Mouse (Mus musculus) limb, embryonic 11.5 days (tissue): Measurements from ENCODE around the gene B4galnt2. TPM values are rescaled to one million over a fixed set of nuclear protein-coding genes. Genes with fewer than 3 reads are reported as not detected.

ENCODE experiments used
- ATAC-seq: fragments of 200-750 bp; cut with Nextera tagmentation; 2 replicates; pipeline ENCODE4 v1.8.0; 2017; ENCODE audit warnings: low read depth; ENCODE audit not compliant: insufficient number of reproducible peaks, low FRiP score, low TSS enrichment
- DNase-seq: peaks from one replicate; pipeline ENCODE4 v3.0.0-alpha.2; 2015; ENCODE audit warnings: low spot score
- H3K27ac ChIP-seq: fragments of 300-500 bp; sonication (generic); replicated peaks from 2 replicates; pipeline ENCODE4 v1.5.1; 2014; ENCODE audit warnings: low read depth, mild to moderate bottlenecking, low read length
- H3K27me3 ChIP-seq: fragments of 300-500 bp; sonication (generic); 2 replicates; pipeline ENCODE4 v1.6.1; 2014; ENCODE audit warnings: mild to moderate bottlenecking, low read length, mixed read lengths; ENCODE audit not compliant: control insufficient read depth, insufficient read depth
- H3K36me3 ChIP-seq: fragments of 300-500 bp; sonication (generic); 2 replicates; pipeline ENCODE4 v1.6.1; 2014; ENCODE audit warnings: mild to moderate bottlenecking, low read length, moderate library complexity, mixed read lengths; ENCODE audit not compliant: control insufficient read depth, insufficient read depth
- H3K4me1 ChIP-seq: fragments of 300-500 bp; sonication (generic); 2 replicates; pipeline ENCODE4 v1.6.1; 2014; ENCODE audit warnings: low read length, mixed read lengths; ENCODE audit not compliant: control insufficient read depth, insufficient read depth
- H3K4me2 ChIP-seq: fragments of 300-500 bp; sonication (generic); 2 replicates; pipeline ENCODE4 v1.6.1; 2014; ENCODE audit warnings: low read depth, mild to moderate bottlenecking, moderate library complexity; ENCODE audit not compliant: severe bottlenecking
- H3K4me3 ChIP-seq: fragments of 300-500 bp; sonication (generic); 2 replicates; pipeline ENCODE4 v1.5.1; 2014; ENCODE audit warnings: low read depth, low read length
- H3K9ac ChIP-seq: fragments of 300-500 bp; sonication (generic); 2 replicates; pipeline ENCODE4 v1.6.1; 2014; ENCODE audit warnings: mild to moderate bottlenecking, low read length
- H3K9me3 ChIP-seq: fragments of 300-500 bp; sonication (generic); 2 replicates; pipeline ENCODE4 v1.6.1; 2016; ENCODE audit warnings: low read length; ENCODE audit not compliant: control insufficient read depth
- WGBS: fragments of 180-500 bp; shearing (Covaris S2); extraction: QIAGEN DNeasy Blood & Tissue Kit; methylation state at CpG from one replicate; pipeline ENCODE4 v1.1.7; 2014; 5-methylcytosine and 5-hydroxymethylcytosine counted together
- microRNA-seq: library from miRNA; unstranded; fragments of <30 nt; microRNA quantifications from one replicate; pipeline ENCODE4, GENCODE M21; 2016
- polyA plus RNA-seq: library from polyadenylated mRNA; unstranded; fragments of >200 nt; fragmentation: Nextera tagmentation; extraction: Ambion mirVana; gene quantifications from 2 replicates; pipeline ENCODE4 v1.2.1, GENCODE M21; 2014

The B4galnt2 gene
- polyA plus RNA-seq, 1 experiment from 2014 or later: not detected

GRCm38 (mm10) chr11:95824877-95825243 is 89.8 kb downstream of the B4galnt2 start:
- H3K4me2 ChIP-seq: peak overlapping the region; percentile 81
- H3K36me3 ChIP-seq: no peaks in the 10 kb centered on the region
- no peaks in the 10 kb centered on the region for H3K9me3 ChIP-seq
- ATAC-seq (0 out of 2 replicates have a peak, but pooled peaks have one; percentile 11), DNase-seq (peak; percentile 42)
- H3K4me1 ChIP-seq: peaks cover 2% of the 10 kb centered on the region; the same call in 1 of the 2 replicates
- H3K27me3 ChIP-seq: peaks cover 45% of the 10 kb centered on the region
- H3K9ac ChIP-seq: no peak overlapping the region; the same call in 1 of the 2 replicates
- H3K4me3 ChIP-seq: peak overlapping the region; percentile 69
- 2% methylated on average over 11 of the region's 11 CpGs for WGBS
- H3K27ac ChIP-seq: no peak overlapping the region

- H3K4me1 ChIP-seq: peaks cover 2% of the 10 kb centered on the region; the same call in 1 of the 2 replicates
- H3K27me3 ChIP-seq: peaks cover 40% of the 10 kb centered on the region
- ATAC-seq (peak; percentile 91), DNase-seq (peak; percentile 92)
- no peaks in the 10 kb centered on the region for H3K9me3 ChIP-seq
- peak within 1 kb of the TSS; percentile 81 for H3K4me2 ChIP-seq
- WGBS: 0% methylated on average over 77 of the region's 78 CpGs
- H3K9ac ChIP-seq: peak within 1 kb of the TSS; percentile 59
- H3K4me3 ChIP-seq: peak within 1 kb of the TSS; percentile 69
- no peak within 1 kb of the TSS; the same call in 1 of the 2 replicates for H3K27ac ChIP-seq
- no peaks in the 10 kb centered on the region for H3K36me3 ChIP-seq
Measured at GRCm38 (mm10) chr11:95824071-95824876, 90.4 kb downstream of the B4galnt2 start, which contains the start of gene Phospho1. Gene Phospho1, plus strand, starts transcription at chr11:95824499.

- Histone ChIP-seq H3K4me2 (no peak overlapping the region), H3K9ac (no peak overlapping the region), H3K27me3 (peaks cover 24% of the 10 kb centered on the region), H3K9me3 (no peaks in the 10 kb centered on the region), H3K27ac (no peak overlapping the region), H3K4me1 (peaks cover 2% of the 10 kb centered on the region; the same call in 1 of the 2 replicates), H3K36me3 (no peaks in the 10 kb centered on the region), H3K4me3 (no peak overlapping the region)
- no peak for ATAC-seq
- 92% methylated on average over 4 of the region's 4 CpGs for WGBS
- DNase-seq: no peak
Measured at GRCm38 (mm10) chr11:95822437-95822836, 92.3 kb downstream of the B4galnt2 start.

- Histone ChIP-seq H3K4me2 (no peak overlapping the region), H3K27ac (no peak overlapping the region), H3K4me3 (no peak overlapping the region), H3K9me3 (no peaks in the 10 kb centered on the region), H3K9ac (no peak overlapping the region), H3K27me3 (peaks cover 17% of the 10 kb centered on the region), H3K36me3 (no peaks in the 10 kb centered on the region), H3K4me1 (peaks cover 2% of the 10 kb centered on the region; the same call in 1 of the 2 replicates)
- no peak for DNase-seq
- 87% methylated on average over 3 of the region's 3 CpGs for WGBS
- ATAC-seq: no peak
Measured at GRCm38 (mm10) chr11:95821511-95821910, 93.2 kb downstream of the B4galnt2 start.

GRCm38 (mm10) chr11:95819138-95819537 is 95.6 kb downstream of the B4galnt2 start:
- Histone ChIP-seq H3K9ac (no peak overlapping the region), H3K27me3 (peaks cover 5% of the 10 kb centered on the region; the same call in 1 of the 2 replicates), H3K36me3 (no peaks in the 10 kb centered on the region), H3K4me1 (no peaks in the 10 kb centered on the region), H3K27ac (no peak overlapping the region), H3K4me2 (no peak overlapping the region), H3K9me3 (no peaks in the 10 kb centered on the region), H3K4me3 (no peak overlapping the region)
- DNase-seq: no peak
- WGBS: 85% methylated on average over 8 of the region's 8 CpGs
- no peak for ATAC-seq

Small RNA genes lying within 50 kb of the gene (microRNA-seq; reads per million reads assigned to microRNA genes)
- gene Mir3063: 1.8 reads per million

Other genes starting within 250 kb of the B4galnt2 start
- 240 and 256 TPM in 2 replicates for gene Phb, start 247.9 kb downstream of the B4galnt2 start, polyA plus RNA-seq
- gene Zfp652, start 202.2 kb downstream of the B4galnt2 start, polyA plus RNA-seq: 11.7 and 13.7 TPM in 2 replicates
- 1.5 and 1.8 TPM in 2 replicates for gene B130006D01Rik, start 191.3 kb downstream of the B4galnt2 start, polyA plus RNA-seq
- gene Phospho1, start 90.4 kb downstream of the B4galnt2 start, polyA plus RNA-seq: 0.60 TPM in 1 of 2 replicates, not detected in the other
- 8.1 and 9.8 TPM in 2 replicates for gene Gngt2, start 77.7 kb downstream of the B4galnt2 start, polyA plus RNA-seq
- 1.4 and 2.8 TPM in 2 replicates for gene Abi3, start 72.4 kb downstream of the B4galnt2 start, polyA plus RNA-seq
- gene Igf2bp1, start 91.0 kb upstream of the B4galnt2 start, polyA plus RNA-seq: 106 and 116 TPM in 2 replicates
- not detected in 2 replicates for gene Gip, start 109.7 kb upstream of the B4galnt2 start, polyA plus RNA-seq
- 38.3 and 39.1 TPM in 2 replicates for gene Snf8, start 120.0 kb upstream of the B4galnt2 start, polyA plus RNA-seq
- 31.1 and 35.4 TPM in 2 replicates for gene Ube2z, start 150.5 kb upstream of the B4galnt2 start, polyA plus RNA-seq
- gene Atp5g1, start 160.8 kb upstream of the B4galnt2 start, polyA plus RNA-seq: 530 and 535 TPM in 2 replicates
- gene Calcoco2, start 197.1 kb upstream of the B4galnt2 start, polyA plus RNA-seq: not detected in 2 replicates
- 0.04 TPM in 1 of 2 replicates, not detected in the other for gene Ttll6, start 218.9 kb upstream of the B4galnt2 start, polyA plus RNA-seq